Mouse (Mus musculus) liver, embryonic 13.5 days (tissue): ENCODE data around the gene Slc38a1. TPM values are rescaled to one million over a fixed set of nuclear protein-coding genes. Genes with fewer than 3 reads are reported as not detected.

Experiments used
- ATAC-seq: fragments of 200-750 bp; cut with Nextera tagmentation; 2 replicates; pipeline ENCODE4 v1.8.0; 2017; ENCODE audit warnings: low read depth, mild to moderate bottlenecking, moderate number of reproducible peaks, moderate library complexity
- DNase-seq: peaks from one replicate; pipeline ENCODE4 v3.0.0; 2022
- H3K27ac ChIP-seq: fragments of 300-500 bp; sonication (generic); 2 replicates; pipeline ENCODE4 v1.5.1; 2015; ENCODE audit warnings: moderate library complexity, mild to moderate bottlenecking, inconsistent platforms
- H3K27me3 ChIP-seq: fragments of 300-500 bp; sonication (generic); 2 replicates; pipeline ENCODE4 v1.6.1; 2015; ENCODE audit warnings: mild to moderate bottlenecking, inconsistent platforms
- H3K36me3 ChIP-seq: fragments of 300-500 bp; sonication (generic); 2 replicates; pipeline ENCODE4 v1.6.1; 2015; ENCODE audit warnings: mild to moderate bottlenecking, inconsistent platforms
- H3K4me1 ChIP-seq: fragments of 300-500 bp; sonication (generic); replicated peaks from 2 replicates; pipeline ENCODE4 v1.6.1; 2015; ENCODE audit warnings: inconsistent platforms
- H3K4me2 ChIP-seq: fragments of 300-500 bp; sonication (generic); 2 replicates; pipeline ENCODE4 v1.6.1; 2015; ENCODE audit warnings: inconsistent platforms, mild to moderate bottlenecking, moderate library complexity
- H3K4me3 ChIP-seq: fragments of 300-500 bp; sonication (generic); replicated peaks from 2 replicates; pipeline ENCODE4 v1.5.1; 2015; ENCODE audit warnings: mild to moderate bottlenecking, inconsistent platforms
- H3K9ac ChIP-seq: fragments of 300-500 bp; sonication (generic); 2 replicates; pipeline ENCODE4 v1.6.1; 2015; ENCODE audit warnings: mild to moderate bottlenecking, inconsistent platforms
- H3K9me3 ChIP-seq: fragments of 300-500 bp; sonication (generic); replicated peaks from 2 replicates; pipeline ENCODE4 v1.6.1; 2016; ENCODE audit warnings: inconsistent platforms
- WGBS: fragments of 180-500 bp; shearing (Covaris S2); methylation state at CpG from one replicate; pipeline ENCODE4 v1.1.7; 2015; ENCODE audit not compliant: insufficient replicate concordance; 5-methylcytosine and 5-hydroxymethylcytosine counted together
- polyA plus RNA-seq: library from polyadenylated mRNA; unstranded; fragments of >200 nt; fragmentation: Nextera tagmentation; extraction: Ambion mirVana; gene quantifications from 2 replicates; pipeline ENCODE4 v1.2.1, GENCODE M21; 2015

Gene Slc38a1
- polyA plus RNA-seq, 1 experiment from 2014 or later, result 29.6 TPM

GRCm38 (mm10) chr15:96684132-96684830 is 41.6 kb upstream of the Slc38a1 start:
- 0 out of 2 replicates have a peak, but pooled peaks have one; percentile 40 for ATAC-seq
- H3K4me3 ChIP-seq, result peak overlapping the region; percentile 27

GRCm38 (mm10) chr15:96678871-96679773 is 36.4 kb upstream of the Slc38a1 start:
- H3K4me2 ChIP-seq, result no peak overlapping the region
- ATAC-seq (no peak), DNase-seq (no peak)
- no peak overlapping the region for H3K9ac ChIP-seq
- H3K9me3 ChIP-seq, result no peaks in the 10 kb centered on the region
- no peak overlapping the region for H3K27ac ChIP-seq
- H3K27me3 ChIP-seq, result peaks cover 22% of the 10 kb centered on the region; the same call in 1 of the 2 replicates
- peaks cover 5% of the 10 kb centered on the region for H3K4me1 ChIP-seq
- H3K4me3 ChIP-seq, result no peak overlapping the region
- H3K36me3 ChIP-seq, result no peaks in the 10 kb centered on the region
- WGBS, result 45% methylated on average over 19 of the region's 19 CpGs

More at GRCm38 (mm10) chr15:96684132-96684830, 41.6 kb upstream of the Slc38a1 start:
- Histone ChIP-seq H3K27ac (no peak overlapping the region), H3K36me3 (peaks cover 20% of the 10 kb centered on the region), H3K4me2 (peak overlapping the region; percentile 52), H3K27me3 (peaks cover 7% of the 10 kb centered on the region; the same call in 1 of the 2 replicates), H3K9ac (peak overlapping the region; percentile 22; the same call in 1 of the 2 replicates), H3K4me1 (peaks cover 13% of the 10 kb centered on the region), H3K9me3 (no peaks in the 10 kb centered on the region)
- 18% methylated on average over 11 of the region's 11 CpGs for WGBS
- DNase-seq, result no peak

DNA sequence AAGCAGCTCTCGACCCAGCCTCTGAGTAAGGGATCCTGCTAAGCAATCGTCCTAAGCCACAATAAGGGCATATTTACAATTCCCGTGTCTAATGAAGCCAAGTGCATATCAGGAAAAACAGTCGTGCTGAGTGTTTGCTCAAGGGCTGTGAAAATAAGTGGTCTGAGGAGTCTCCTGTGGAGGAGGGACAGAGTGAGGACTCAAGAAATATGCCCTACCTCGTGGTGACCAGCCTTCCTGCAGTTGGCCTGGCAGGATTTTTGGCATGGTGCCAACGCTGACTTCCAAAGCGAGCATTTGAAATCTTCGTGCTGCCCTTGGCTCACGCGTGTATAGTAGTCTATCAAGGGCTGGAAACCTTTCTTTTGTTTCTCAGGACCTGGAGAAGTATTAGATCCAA is 33.8 kb upstream of the Slc38a1 start:
- no peak overlapping the region for H3K4me2 ChIP-seq
- 0 out of 2 replicates have a peak, but pooled peaks cover 9% of the 10 kb centered on the region for H3K4me1 ChIP-seq
- ATAC-seq (no peak), DNase-seq (no peak)
- no peak overlapping the region for H3K9ac ChIP-seq
- H3K27me3 ChIP-seq, result peaks cover 22% of the 10 kb centered on the region; the same call in 1 of the 2 replicates
- WGBS, result 55% methylated on average over 10 of the region's 10 CpGs
- H3K4me3 ChIP-seq, result no peak overlapping the region
- no peaks in the 10 kb centered on the region for H3K36me3 ChIP-seq
- no peaks in the 10 kb centered on the region for H3K9me3 ChIP-seq
- no peak overlapping the region for H3K27ac ChIP-seq

GRCm38 (mm10) chr15:96675744-96676143 is 33.0 kb upstream of the Slc38a1 start:
- WGBS, result 79% methylated on average over 15 of the region's 15 CpGs
- no peak overlapping the region for H3K4me2 ChIP-seq
- H3K4me3 ChIP-seq, result no peak overlapping the region
- H3K27me3 ChIP-seq, result peaks cover 22% of the 10 kb centered on the region; the same call in 1 of the 2 replicates
- ATAC-seq (no peak), DNase-seq (no peak)
- H3K4me1 ChIP-seq, result 0 out of 2 replicates have a peak, but pooled peaks cover 9% of the 10 kb centered on the region
- H3K9me3 ChIP-seq, result no peaks in the 10 kb centered on the region
- no peaks in the 10 kb centered on the region for H3K36me3 ChIP-seq
- H3K9ac ChIP-seq, result no peak overlapping the region
- no peak overlapping the region for H3K27ac ChIP-seq

- 74% methylated on average over 11 of the region's 11 CpGs for WGBS
- Histone ChIP-seq H3K27me3 (peaks cover 25% of the 10 kb centered on the region; the same call in 1 of the 2 replicates), H3K4me3 (no peak overlapping the region), H3K27ac (no peak overlapping the region), H3K9me3 (no peaks in the 10 kb centered on the region), H3K36me3 (no peaks in the 10 kb centered on the region), H3K4me1 (0 out of 2 replicates have a peak, but pooled peaks cover 9% of the 10 kb centered on the region), H3K4me2 (no peak overlapping the region), H3K9ac (no peak overlapping the region)
- ATAC-seq (no peak), DNase-seq (no peak)
Measured at GRCm38 (mm10) chr15:96675055-96675454, 32.3 kb upstream of the Slc38a1 start.

DNA sequence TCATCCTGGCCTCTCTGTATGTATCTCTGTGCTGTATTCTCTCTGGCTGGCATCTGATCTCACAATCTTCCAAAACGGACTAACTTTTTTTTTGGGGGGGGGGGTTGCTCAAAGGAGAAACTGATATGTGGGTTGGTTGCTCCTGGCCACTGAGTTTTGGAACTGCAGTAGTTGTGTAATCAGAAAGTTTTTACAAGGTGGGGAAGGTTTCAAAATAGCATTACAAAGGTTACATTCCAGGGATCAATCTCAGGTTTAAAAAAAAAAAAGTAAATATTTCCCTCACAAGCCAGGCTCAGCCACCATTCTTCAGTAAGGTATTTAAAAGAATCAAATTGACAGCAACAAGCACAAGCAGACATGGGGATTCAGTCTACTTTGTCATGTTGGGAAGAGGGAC is 31.4 kb upstream of the Slc38a1 start:
- ATAC-seq, result no peak

GRCm38 (mm10) chr15:96669721-96670120 is 27.0 kb upstream of the Slc38a1 start:
- WGBS, result 43% methylated on average over 6 of the region's 6 CpGs
- H3K36me3 ChIP-seq, result no peaks in the 10 kb centered on the region
- no peak overlapping the region for H3K4me3 ChIP-seq
- H3K9me3 ChIP-seq, result no peaks in the 10 kb centered on the region
- no peak overlapping the region for H3K27ac ChIP-seq
- H3K9ac ChIP-seq, result no peak overlapping the region
- peaks cover 13% of the 10 kb centered on the region for H3K4me1 ChIP-seq
- DNase-seq (no peak), ATAC-seq (no peak)
- H3K4me2 ChIP-seq, result no peak overlapping the region
- H3K27me3 ChIP-seq, result peaks cover 6% of the 10 kb centered on the region; the same call in 1 of the 2 replicates

More for the DNA sequence above, 31.4 kb upstream of the Slc38a1 start:
- Histone ChIP-seq H3K27me3 (0 out of 2 replicates have a peak, but pooled peaks cover 18% of the 10 kb centered on the region), H3K9me3 (no peaks in the 10 kb centered on the region), H3K36me3 (no peaks in the 10 kb centered on the region), H3K4me1 (0 out of 2 replicates have a peak, but pooled peaks cover 9% of the 10 kb centered on the region), H3K27ac (peak overlapping the region; percentile 25; the same call in 1 of the 2 replicates), H3K4me2 (no peak overlapping the region), H3K9ac (no peak overlapping the region), H3K4me3 (no peak overlapping the region)
- no peak for DNase-seq
- 26% methylated on average over 1 of the region's 1 CpGs for WGBS

GRCm38 (mm10) chr15:96666663-96667062 is 23.9 kb upstream of the Slc38a1 start:
- Histone ChIP-seq H3K4me2 (peak overlapping the region; percentile 59), H3K27me3 (peaks cover 6% of the 10 kb centered on the region; the same call in 1 of the 2 replicates), H3K9me3 (no peaks in the 10 kb centered on the region), H3K27ac (no peak overlapping the region), H3K36me3 (no peaks in the 10 kb centered on the region), H3K4me3 (peak overlapping the region; percentile 33), H3K9ac (no peak overlapping the region), H3K4me1 (peaks cover 6% of the 10 kb centered on the region)
- DNase-seq, result peak; percentile 47
- WGBS, result 2% methylated on average over 7 of the region's 7 CpGs
- ATAC-seq, result peak; percentile 62

DNA sequence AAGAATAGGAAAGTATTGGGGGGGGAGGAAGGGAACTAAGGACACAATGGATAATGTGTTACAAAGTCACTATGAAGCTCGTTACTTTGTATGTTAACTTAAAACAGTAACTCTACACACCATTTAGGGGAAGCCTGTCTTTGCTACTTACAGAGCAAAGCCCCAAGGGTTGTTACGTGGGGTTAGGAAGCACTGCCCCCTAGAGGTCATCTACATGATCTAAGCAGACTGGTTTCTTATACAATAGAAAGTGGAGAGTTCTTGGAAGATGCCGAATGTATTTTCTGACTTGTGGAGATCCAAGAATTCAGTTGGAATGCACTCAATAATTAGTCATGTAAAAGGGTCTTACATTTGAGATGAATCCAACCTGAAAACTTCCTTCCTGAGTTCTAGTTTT is 23.2 kb upstream of the Slc38a1 start:
- Histone ChIP-seq H3K9ac (no peak overlapping the region), H3K27me3 (peaks cover 6% of the 10 kb centered on the region; the same call in 1 of the 2 replicates), H3K36me3 (no peaks in the 10 kb centered on the region), H3K9me3 (no peaks in the 10 kb centered on the region), H3K4me1 (peaks cover 8% of the 10 kb centered on the region), H3K4me2 (peak overlapping the region; percentile 59), H3K27ac (no peak overlapping the region), H3K4me3 (peak overlapping the region; percentile 33; the same call in 1 of the 2 replicates)
- DNase-seq, result peak; percentile 58
- peak; percentile 76 for ATAC-seq
- 8% methylated on average over 3 of the region's 3 CpGs for WGBS

DNA sequence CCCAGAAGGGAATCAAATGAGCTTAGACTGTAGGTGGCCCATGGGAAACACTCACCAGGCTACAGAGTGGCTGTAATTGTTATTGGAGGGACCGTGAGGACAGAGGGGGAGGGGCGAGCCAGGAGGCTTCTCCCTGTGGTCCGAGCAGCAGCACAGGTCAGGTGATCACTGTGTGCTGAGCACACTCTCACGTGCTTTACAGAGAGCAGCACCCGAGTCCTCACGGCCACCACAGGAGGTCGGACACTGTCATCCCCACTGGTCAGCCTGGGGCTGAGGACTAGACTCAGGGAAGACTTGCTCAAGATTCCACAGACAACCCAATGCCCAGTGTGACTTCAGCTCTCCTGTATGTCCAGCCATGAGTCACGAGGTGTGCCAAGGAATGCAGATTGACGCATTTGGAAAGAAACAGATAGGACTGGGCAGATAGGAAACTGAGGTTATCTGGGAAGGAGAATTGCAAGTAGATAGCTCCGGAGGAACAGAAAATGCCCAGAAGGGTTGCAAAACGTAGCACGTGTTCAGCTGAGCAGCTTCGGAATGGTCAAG is 18.0 kb upstream of the Slc38a1 start:
- Histone ChIP-seq H3K27ac (no peak overlapping the region), H3K4me3 (no peak overlapping the region), H3K27me3 (peaks cover 3% of the 10 kb centered on the region; the same call in 1 of the 2 replicates), H3K4me1 (peaks cover 7% of the 10 kb centered on the region), H3K9ac (no peak overlapping the region), H3K9me3 (no peaks in the 10 kb centered on the region), H3K4me2 (no peak overlapping the region), H3K36me3 (no peaks in the 10 kb centered on the region)
- WGBS, result 31% methylated on average over 13 of the region's 13 CpGs
- ATAC-seq, result peak; percentile 43; the same call in 1 of the 2 replicates
- DNase-seq, result no peak

DNA sequence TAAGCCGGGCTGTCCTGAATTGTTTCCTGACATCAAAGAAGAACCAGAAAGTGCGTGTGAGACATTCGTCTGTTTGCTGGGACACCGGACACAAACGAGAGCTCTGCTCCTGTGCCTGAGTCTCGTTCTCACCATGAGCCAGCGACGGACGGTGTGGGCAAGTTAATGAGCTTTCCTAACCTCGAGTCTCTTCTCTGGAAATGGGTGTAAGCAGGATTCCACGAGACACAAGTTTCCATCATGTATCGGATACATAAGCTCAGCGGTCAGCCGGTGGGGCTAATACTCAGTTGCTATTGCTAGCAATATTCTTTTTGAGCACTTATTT is 15.5 kb upstream of the Slc38a1 start:
- peaks cover 19% of the 10 kb centered on the region for H3K4me1 ChIP-seq
- no peak for DNase-seq
- no peak overlapping the region for H3K27ac ChIP-seq
- H3K27me3 ChIP-seq, result peaks cover 3% of the 10 kb centered on the region; the same call in 1 of the 2 replicates
- no peak for ATAC-seq
- no peak overlapping the region for H3K4me2 ChIP-seq
- H3K9ac ChIP-seq, result no peak overlapping the region
- H3K36me3 ChIP-seq, result no peaks in the 10 kb centered on the region
- no peak overlapping the region for H3K4me3 ChIP-seq
- H3K9me3 ChIP-seq, result no peaks in the 10 kb centered on the region
- 75% methylated on average over 14 of the region's 14 CpGs for WGBS
